Mouse (Mus musculus) neural tube, embryonic 15.5 days (tissue): ENCODE measurements at regions not wholly inside any gene's neighbourhood (a gene's known extent, or its start where the extent isn't known, plus 50 kb on each side); places are given as distances from the start of the nearest gene placed in this dataset.

Experiments
- ATAC-seq: fragments of 200-750 bp; cut with Nextera tagmentation; 2 replicates; pipeline ENCODE4 v1.8.0; 2017; ENCODE audit warnings: mild to moderate bottlenecking, moderate TSS enrichment, moderate library complexity; ENCODE audit not compliant: low FRiP score
- H3K27ac ChIP-seq: fragments of 300-500 bp; sonication (generic); replicated peaks from 2 replicates; pipeline ENCODE4 v1.5.1; 2015; ENCODE audit warnings: mild to moderate bottlenecking, inconsistent platforms
- H3K27me3 ChIP-seq: fragments of 300-500 bp; sonication (generic); replicated peaks from 2 replicates; pipeline ENCODE4 v1.6.1; 2015; ENCODE audit warnings: inconsistent platforms
- H3K36me3 ChIP-seq: fragments of 300-500 bp; sonication (generic); 2 replicates; pipeline ENCODE4 v1.6.1; 2015; ENCODE audit warnings: inconsistent platforms
- H3K4me1 ChIP-seq: fragments of 300-500 bp; sonication (generic); 2 replicates; pipeline ENCODE4 v1.6.1; 2015; ENCODE audit warnings: inconsistent platforms
- H3K4me2 ChIP-seq: fragments of 300-500 bp; sonication (generic); 2 replicates; pipeline ENCODE4 v1.6.1; 2015; ENCODE audit warnings: inconsistent platforms, mild to moderate bottlenecking, moderate library complexity
- H3K4me3 ChIP-seq: fragments of 300-500 bp; sonication (generic); replicated peaks from 2 replicates; pipeline ENCODE4 v1.5.1; 2015; ENCODE audit warnings: mild to moderate bottlenecking, inconsistent platforms
- H3K9ac ChIP-seq: fragments of 300-500 bp; sonication (generic); replicated peaks from 2 replicates; pipeline ENCODE4 v1.6.1; 2015; ENCODE audit warnings: mild to moderate bottlenecking, inconsistent platforms
- H3K9me3 ChIP-seq: fragments of 300-500 bp; sonication (generic); replicated peaks from 2 replicates; pipeline ENCODE4 v1.6.1; 2016; ENCODE audit warnings: inconsistent platforms
- WGBS: fragments of 180-500 bp; shearing (Covaris S2); methylation state at CpG from one replicate; pipeline ENCODE4 v1.1.7; 2015; ENCODE audit warnings: mixed read lengths; 5-methylcytosine and 5-hydroxymethylcytosine counted together

- H3K36me3 ChIP-seq: no peaks in the 10 kb centered on the region
- H3K9ac ChIP-seq: no peak overlapping the region
- H3K27ac ChIP-seq: no peak overlapping the region
- no peaks in the 10 kb centered on the region for H3K4me1 ChIP-seq
- H3K4me2 ChIP-seq: no peak overlapping the region
- no peak for ATAC-seq
- 48% methylated on average over 3 of the region's 3 CpGs for WGBS
- H3K4me3 ChIP-seq: no peak overlapping the region
- no peaks in the 10 kb centered on the region for H3K27me3 ChIP-seq
- H3K9me3 ChIP-seq: no peaks in the 10 kb centered on the region
Measured at GRCm38 (mm10) chr9:32852282-32852681, 216.3 kb downstream of the Ets1 start.

- 80% methylated on average over 5 of the region's 5 CpGs for WGBS
- Histone ChIP-seq H3K4me2 (no peak overlapping the region), H3K4me1 (no peaks in the 10 kb centered on the region), H3K27ac (no peak overlapping the region), H3K36me3 (no peaks in the 10 kb centered on the region), H3K9ac (no peak overlapping the region), H3K9me3 (no peaks in the 10 kb centered on the region), H3K4me3 (no peak overlapping the region), H3K27me3 (no peaks in the 10 kb centered on the region)
- ATAC-seq: no peak
Measured at GRCm38 (mm10) chr9:32863286-32863685, 227.3 kb downstream of the Ets1 start.

- no peak overlapping the region for H3K9ac ChIP-seq
- H3K27me3 ChIP-seq: no peaks in the 10 kb centered on the region
- H3K36me3 ChIP-seq: no peaks in the 10 kb centered on the region
- 92% methylated on average over 8 of the region's 8 CpGs for WGBS
- ATAC-seq: no peak
- no peak overlapping the region for H3K4me3 ChIP-seq
- no peak overlapping the region for H3K4me2 ChIP-seq
- no peak overlapping the region for H3K27ac ChIP-seq
- H3K4me1 ChIP-seq: no peaks in the 10 kb centered on the region
- H3K9me3 ChIP-seq: no peaks in the 10 kb centered on the region
Measured at GRCm38 (mm10) chr9:32868936-32869335, 232.9 kb downstream of the Ets1 start.

- no peak overlapping the region for H3K4me2 ChIP-seq
- 83% methylated on average over 6 of the region's 6 CpGs for WGBS
Measured at GRCm38 (mm10) chr9:32874306-32874875, 238.4 kb downstream of the Ets1 start.

GRCm38 (mm10) chr9:32882819-32883587 lies 247.0 kb downstream of the Ets1 start:
- no peaks in the 10 kb centered on the region for H3K9me3 ChIP-seq
- no peaks in the 10 kb centered on the region for H3K27me3 ChIP-seq
- H3K4me1 ChIP-seq: no peaks in the 10 kb centered on the region
- WGBS: 85% methylated on average over 7 of the region's 7 CpGs
- no peak for ATAC-seq
- H3K4me2 ChIP-seq: no peak overlapping the region
- H3K4me3 ChIP-seq: no peak overlapping the region
- no peaks in the 10 kb centered on the region for H3K36me3 ChIP-seq
- H3K27ac ChIP-seq: no peak overlapping the region
- no peak overlapping the region for H3K9ac ChIP-seq

More at GRCm38 (mm10) chr9:32874306-32874875, 238.4 kb downstream of the Ets1 start:
- no peak for ATAC-seq
- Histone ChIP-seq H3K36me3 (no peaks in the 10 kb centered on the region), H3K9ac (no peak overlapping the region), H3K4me1 (no peaks in the 10 kb centered on the region), H3K4me3 (no peak overlapping the region), H3K27me3 (no peaks in the 10 kb centered on the region), H3K9me3 (no peaks in the 10 kb centered on the region), H3K27ac (no peak overlapping the region)

- Histone ChIP-seq H3K4me1 (no peaks in the 10 kb centered on the region), H3K9ac (no peak overlapping the region), H3K36me3 (no peaks in the 10 kb centered on the region), H3K27ac (no peak overlapping the region), H3K27me3 (no peaks in the 10 kb centered on the region), H3K9me3 (no peaks in the 10 kb centered on the region), H3K4me3 (no peak overlapping the region), H3K4me2 (no peak overlapping the region)
- 58% methylated on average over 6 of the region's 6 CpGs for WGBS
- no peak for ATAC-seq
Measured at GRCm38 (mm10) chr9:32886008-32886650, 250.1 kb downstream of the Ets1 start.

- Histone ChIP-seq H3K9ac (no peak overlapping the region), H3K27me3 (no peaks in the 10 kb centered on the region), H3K27ac (no peak overlapping the region), H3K36me3 (no peaks in the 10 kb centered on the region), H3K4me3 (no peak overlapping the region), H3K9me3 (no peaks in the 10 kb centered on the region), H3K4me1 (no peaks in the 10 kb centered on the region), H3K4me2 (no peak overlapping the region)
- 55% methylated on average over 4 of the region's 4 CpGs for whole genome bisulfite sequencing
- no peak for ATAC-seq
Measured at GRCm38 (mm10) chr9:32899801-32900200, 263.8 kb downstream of the Ets1 start.

GRCm38 (mm10) chr9:32901287-32901686 lies 265.3 kb downstream of the Ets1 start:
- Histone ChIP-seq H3K36me3 (no peaks in the 10 kb centered on the region), H3K9ac (no peak overlapping the region), H3K4me3 (no peak overlapping the region), H3K4me1 (no peaks in the 10 kb centered on the region), H3K27ac (no peak overlapping the region), H3K27me3 (no peaks in the 10 kb centered on the region), H3K4me2 (no peak overlapping the region), H3K9me3 (no peaks in the 10 kb centered on the region)
- 22% methylated on average over 4 of the region's 4 CpGs for WGBS
- ATAC-seq: no peak

GRCm38 (mm10) chr9:32906233-32906872 lies 270.3 kb downstream of the Ets1 start:
- Histone ChIP-seq H3K4me3 (no peak overlapping the region), H3K9me3 (no peaks in the 10 kb centered on the region), H3K27me3 (no peaks in the 10 kb centered on the region), H3K4me1 (no peaks in the 10 kb centered on the region), H3K27ac (no peak overlapping the region), H3K9ac (no peak overlapping the region), H3K36me3 (no peaks in the 10 kb centered on the region), H3K4me2 (no peak overlapping the region)
- 80% methylated on average over 8 of the region's 8 CpGs for WGBS
- ATAC-seq: no peak

GRCm38 (mm10) chr9:32910641-32911040 lies 274.6 kb downstream of the Ets1 start:
- Histone ChIP-seq H3K27ac (no peak overlapping the region), H3K9ac (no peak overlapping the region), H3K36me3 (no peaks in the 10 kb centered on the region), H3K4me2 (no peak overlapping the region), H3K27me3 (no peaks in the 10 kb centered on the region), H3K9me3 (no peaks in the 10 kb centered on the region), H3K4me1 (no peaks in the 10 kb centered on the region), H3K4me3 (no peak overlapping the region)
- no peak for ATAC-seq
- 89% methylated on average over 7 of the region's 7 CpGs for WGBS

- Histone ChIP-seq H3K4me1 (no peaks in the 10 kb centered on the region), H3K36me3 (no peaks in the 10 kb centered on the region), H3K9ac (no peak overlapping the region), H3K27ac (no peak overlapping the region), H3K9me3 (no peaks in the 10 kb centered on the region), H3K4me2 (no peak overlapping the region), H3K27me3 (no peaks in the 10 kb centered on the region), H3K4me3 (no peak overlapping the region)
- 90% methylated on average over 3 of the region's 3 CpGs for WGBS
- ATAC-seq: no peak
Measured at GRCm38 (mm10) chr9:32915633-32916032, 279.6 kb downstream of the Ets1 start.

- Histone ChIP-seq H3K4me1 (no peaks in the 10 kb centered on the region), H3K4me3 (no peak overlapping the region), H3K27me3 (no peaks in the 10 kb centered on the region), H3K9me3 (no peaks in the 10 kb centered on the region), H3K27ac (no peak overlapping the region), H3K36me3 (no peaks in the 10 kb centered on the region), H3K9ac (no peak overlapping the region), H3K4me2 (no peak overlapping the region)
- no peak for ATAC-seq
- WGBS: 90% methylated on average over 3 of the region's 3 CpGs
Measured at GRCm38 (mm10) chr9:32916731-32917130, 280.7 kb downstream of the Ets1 start.
